Mouse (Mus musculus): ENCODE results near the gene Samd9l.
"Not testable (repeated sequence)": the region's sequence is repeated elsewhere in the genome, so short reads cannot be mapped to it uniquely, and the experiment has no call there.

Samd9l gene

GRCm38 (mm10) chr6:3399340-3400068 lies at the start of gene Samd9l:
Gene Samd9l, minus strand, starts transcription at chr6:3399572.
- not testable (repeated sequence) for DNase-seq (ENCODE audit: low read depth, low spot score)

GRCm38 (mm10) chr6:3447404-3447803 lies 48.0 kb upstream of the Samd9l start:
- DNase-seq (ENCODE audit: low read depth, low spot score): peak; percentile 1

- DNase-seq (ENCODE audit: low read depth, low spot score): no peak
These were observed 44.5 kb upstream of the Samd9l start for GRCm38 (mm10) chr6:3443905-3444304.

- DNase-seq (ENCODE audit: low read depth, low spot score): no peak
These were observed 36.7 kb upstream of the Samd9l start for GRCm38 (mm10) chr6:3436087-3436486.

GRCm38 (mm10) chr6:3430976-3431375 lies 31.6 kb upstream of the Samd9l start:
- not testable (repeated sequence) for DNase-seq (ENCODE audit: low read depth, low spot score)

- no peak for DNase-seq (ENCODE audit: low read depth, low spot score)
These were observed 27.7 kb upstream of the Samd9l start for GRCm38 (mm10) chr6:3427047-3427446.

- not testable (repeated sequence) for DNase-seq (ENCODE audit: low read depth, low spot score)
These were observed 26.0 kb upstream of the Samd9l start for GRCm38 (mm10) chr6:3425333-3425732.

- DNase-seq (ENCODE audit: low read depth, low spot score): not testable (repeated sequence)
These were observed 25.4 kb upstream of the Samd9l start for GRCm38 (mm10) chr6:3424613-3425277.

GRCm38 (mm10) chr6:3397182-3397906 lies 2.0 kb downstream of the Samd9l start:
- not testable (repeated sequence) for DNase-seq (ENCODE audit: low read depth, low spot score)

- DNase-seq (ENCODE audit: low read depth, low spot score): not testable (repeated sequence)
These were observed 3.3 kb downstream of the Samd9l start for GRCm38 (mm10) chr6:3395921-3396611.

GRCm38 (mm10) chr6:3389995-3390394 lies 9.4 kb downstream of the Samd9l start:
- no peak for DNase-seq (ENCODE audit: low read depth, low spot score)

GRCm38 (mm10) chr6:3386565-3386964 lies 12.8 kb downstream of the Samd9l start:
- DNase-seq (ENCODE audit: low read depth, low spot score): no peak

- DNase-seq (ENCODE audit: low read depth, low spot score): not testable (repeated sequence)
These were observed 14.6 kb downstream of the Samd9l start for GRCm38 (mm10) chr6:3384816-3385215.

- DNase-seq (ENCODE audit: low read depth, low spot score): not testable (repeated sequence)
These were observed 15.1 kb downstream of the Samd9l start for GRCm38 (mm10) chr6:3384115-3384791.

GRCm38 (mm10) chr6:3379146-3379545 lies 20.2 kb downstream of the Samd9l start:
- DNase-seq (ENCODE audit: low read depth, low spot score): no peak

- no peak for DNase-seq (ENCODE audit: low read depth, low spot score)
These were observed 22.7 kb downstream of the Samd9l start for GRCm38 (mm10) chr6:3376687-3377086.

- no peak for DNase-seq (ENCODE audit: low read depth, low spot score)
These were observed 29.8 kb downstream of the Samd9l start for GRCm38 (mm10) chr6:3369527-3369926.

GRCm38 (mm10) chr6:3365609-3366008 lies 33.8 kb downstream of the Samd9l start:
- not testable (repeated sequence) for DNase-seq (ENCODE audit: low read depth, low spot score)

- DNase-seq (ENCODE audit: low read depth, low spot score): not testable (repeated sequence)
These were observed 53.3 kb downstream of the Samd9l start for GRCm38 (mm10) chr6:3345924-3346597.

- not testable (repeated sequence) for DNase-seq (ENCODE audit: low read depth, low spot score)
These were observed 54.2 kb downstream of the Samd9l start for GRCm38 (mm10) chr6:3345043-3345639.

Measured in c-Kit-negative CD71-positive TER-119-positive erythroid progenitor cells, embryonic 14.5 days (primary cell).